Mouse (Mus musculus): Measurements from ENCODE around the gene Brpf3. TPM values are rescaled to one million over a fixed set of nuclear protein-coding genes. Genes with fewer than 3 reads are reported as not detected.
"Not testable (repeated sequence)": the region's sequence is repeated elsewhere in the genome, so short reads cannot be mapped to it uniquely, and the experiment has no call there.

Brpf3 gene
- polyA plus RNA-seq, 1 experiment from 2014 or later, result 6.0 TPM

DNA sequence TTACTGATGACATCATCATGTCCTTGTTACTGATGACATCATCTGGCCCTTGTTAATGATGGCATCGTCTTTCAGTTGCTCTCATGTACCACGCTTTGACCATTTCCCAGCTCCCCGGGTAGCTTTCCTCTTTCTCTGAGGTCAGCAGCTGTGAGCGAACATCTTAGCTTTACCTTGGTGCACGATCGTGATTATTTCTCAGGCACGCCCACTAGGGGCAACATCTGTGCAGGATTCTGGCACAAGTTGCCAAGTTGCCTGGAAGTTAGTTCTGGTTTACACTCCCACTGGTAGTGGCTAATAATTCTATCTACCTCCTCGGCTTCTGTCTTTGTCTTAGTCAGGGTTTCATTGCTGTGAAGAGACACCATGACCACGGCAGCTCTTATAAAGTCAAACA, 31.1 kb downstream of the Brpf3 start:
- H3K4me1 ChIP-seq (ENCODE audit: control insufficient read depth in 2 of 2, insufficient read depth in 2 of 2, low read length in 2 of 2), result peaks cover 11 to 17% of the 10 kb centered on the region in 2 experiments
- 72% methylated on average over 9 of the region's 9 CpGs for WGBS
- ATAC-seq (ENCODE audit: insufficient number of reproducible peaks, insufficient read depth, low FRiP score, low read depth), result no peak
- peaks cover 96% of the 10 kb centered on the region for H3K36me3 ChIP-seq (ENCODE audit: control insufficient read depth, insufficient read depth, low read length)
- no peak overlapping the region for H3K9ac ChIP-seq (ENCODE audit: low read length)
- H3K4me3 ChIP-seq (ENCODE audit: control insufficient read depth in 1 of 2, insufficient read depth in 1 of 2, low read depth in 1 of 2, low read length in 2 of 2), result no peak overlapping the region
- H3K27ac ChIP-seq (replicated peaks in 1 of 2; ENCODE audit: control insufficient read depth in 1 of 2, insufficient read depth in 1 of 2, low read depth in 2 of 2, low read length in 2 of 2), result no peak overlapping the region
- H3K27me3 ChIP-seq (ENCODE audit: control insufficient read depth, insufficient read depth, low read length), result no peaks in the 10 kb centered on the region
- H3K9me3 ChIP-seq (ENCODE audit: control insufficient read depth, low read length), result no peaks in the 10 kb centered on the region
- no peak overlapping the region for H3K4me2 ChIP-seq (ENCODE audit: low read length)

GRCm38 (mm10) chr17:28832875-28833274, 32.0 kb downstream of the Brpf3 start:
- H3K4me1 ChIP-seq (ENCODE audit: control insufficient read depth in 2 of 2, insufficient read depth in 2 of 2, low read length in 2 of 2), result peaks cover 11 to 17% of the 10 kb centered on the region in 2 experiments
- no peaks in the 10 kb centered on the region for H3K27me3 ChIP-seq (ENCODE audit: control insufficient read depth, insufficient read depth, low read length)
- no peak for ATAC-seq (ENCODE audit: insufficient number of reproducible peaks, insufficient read depth, low FRiP score, low read depth)
- H3K36me3 ChIP-seq (ENCODE audit: control insufficient read depth, insufficient read depth, low read length), result peaks cover 96% of the 10 kb centered on the region
- 69% methylated on average over 3 of the region's 3 CpGs for WGBS
- no peak overlapping the region for H3K27ac ChIP-seq (replicated peaks in 1 of 2; ENCODE audit: control insufficient read depth in 1 of 2, insufficient read depth in 1 of 2, low read depth in 2 of 2, low read length in 2 of 2)
- H3K9me3 ChIP-seq (ENCODE audit: control insufficient read depth, low read length), result no peaks in the 10 kb centered on the region
- H3K4me2 ChIP-seq (ENCODE audit: low read length), result no peak overlapping the region
- no peak overlapping the region for H3K9ac ChIP-seq (ENCODE audit: low read length)
- H3K4me3 ChIP-seq (ENCODE audit: control insufficient read depth in 1 of 2, insufficient read depth in 1 of 2, low read depth in 1 of 2, low read length in 2 of 2), result no peak overlapping the region

- Histone ChIP-seq H3K4me3 (ENCODE audit: control insufficient read depth in 1 of 2, insufficient read depth in 1 of 2, low read depth in 1 of 2, low read length in 2 of 2) (no peak overlapping the region), H3K4me2 (ENCODE audit: low read length) (no peak overlapping the region), H3K9me3 (ENCODE audit: control insufficient read depth, low read length) (no peaks in the 10 kb centered on the region), H3K4me1 (ENCODE audit: control insufficient read depth in 2 of 2, insufficient read depth in 2 of 2, low read length in 2 of 2) (peaks cover 11 to 17% of the 10 kb centered on the region in 2 experiments), H3K27ac (replicated peaks in 1 of 2; ENCODE audit: control insufficient read depth in 1 of 2, insufficient read depth in 1 of 2, low read depth in 2 of 2, low read length in 2 of 2) (0 out of 4 replicates have a peak overlapping the region, but pooled peaks of 1 of the 2 experiments have one; percentile 37), H3K9ac (ENCODE audit: low read length) (peak overlapping the region; percentile 34; the same call in 1 of the 2 replicates), H3K36me3 (ENCODE audit: control insufficient read depth, insufficient read depth, low read length) (peaks cover 93% of the 10 kb centered on the region), H3K27me3 (ENCODE audit: control insufficient read depth, insufficient read depth, low read length) (no peaks in the 10 kb centered on the region)
- ATAC-seq (ENCODE audit: insufficient number of reproducible peaks, insufficient read depth, low FRiP score, low read depth), result no peak
- WGBS, result 44% methylated on average over 10 of the region's 10 CpGs
Observed at GRCm38 (mm10) chr17:28834676-28835075, 33.8 kb downstream of the Brpf3 start.

GRCm38 (mm10) chr17:28837840-28838239, 37.0 kb downstream of the Brpf3 start:
- H3K4me1 ChIP-seq (ENCODE audit: control insufficient read depth in 2 of 2, insufficient read depth in 2 of 2, low read length in 2 of 2), result peaks cover 6 to 7% of the 10 kb centered on the region in 2 experiments
- peaks cover 6% of the 10 kb centered on the region for H3K9me3 ChIP-seq (ENCODE audit: control insufficient read depth, low read length)
- peaks cover 62% of the 10 kb centered on the region for H3K36me3 ChIP-seq (ENCODE audit: control insufficient read depth, insufficient read depth, low read length)
- WGBS, result 88% methylated on average over 7 of the region's 7 CpGs
- no peak overlapping the region for H3K4me2 ChIP-seq (ENCODE audit: low read length)
- no peak overlapping the region for H3K27ac ChIP-seq (replicated peaks in 1 of 2; ENCODE audit: control insufficient read depth in 1 of 2, insufficient read depth in 1 of 2, low read depth in 2 of 2, low read length in 2 of 2)
- H3K27me3 ChIP-seq (ENCODE audit: control insufficient read depth, insufficient read depth, low read length), result no peaks in the 10 kb centered on the region
- H3K9ac ChIP-seq (ENCODE audit: low read length), result no peak overlapping the region
- H3K4me3 ChIP-seq (ENCODE audit: control insufficient read depth in 1 of 2, insufficient read depth in 1 of 2, low read depth in 1 of 2, low read length in 2 of 2), result no peak overlapping the region
- ATAC-seq (ENCODE audit: insufficient number of reproducible peaks, insufficient read depth, low FRiP score, low read depth), result no peak

GRCm38 (mm10) chr17:28841947-28842346, 41.1 kb downstream of the Brpf3 start:
- not testable (repeated sequence) for H3K9me3 ChIP-seq (ENCODE audit: control insufficient read depth, low read length); ATAC-seq (ENCODE audit: insufficient number of reproducible peaks, insufficient read depth, low FRiP score, low read depth); H3K4me1 ChIP-seq (ENCODE audit: control insufficient read depth in 2 of 2, insufficient read depth in 2 of 2, low read length in 2 of 2); H3K27ac ChIP-seq (replicated peaks in 1 of 2; ENCODE audit: control insufficient read depth in 1 of 2, insufficient read depth in 1 of 2, low read depth in 2 of 2, low read length in 2 of 2); H3K27me3 ChIP-seq (ENCODE audit: control insufficient read depth, insufficient read depth, low read length); H3K4me3 ChIP-seq (ENCODE audit: control insufficient read depth in 1 of 2, insufficient read depth in 1 of 2, low read depth in 1 of 2, low read length in 2 of 2); H3K9ac ChIP-seq (ENCODE audit: low read length); H3K4me2 ChIP-seq (ENCODE audit: low read length)
- over 99% methylated on average over 4 of the region's 4 CpGs for WGBS
- H3K36me3 ChIP-seq (ENCODE audit: control insufficient read depth, insufficient read depth, low read length), result peaks cover 24% of the 10 kb centered on the region

GRCm38 (mm10) chr17:28843665-28844064, 42.8 kb downstream of the Brpf3 start:
- Histone ChIP-seq H3K9ac (ENCODE audit: low read length) (no peak overlapping the region), H3K4me1 (ENCODE audit: control insufficient read depth in 2 of 2, insufficient read depth in 2 of 2, low read length in 2 of 2) (peaks cover 7 to 8% of the 10 kb centered on the region in 2 experiments; a peak in 3 of 4 replicates), H3K4me2 (ENCODE audit: low read length) (no peak overlapping the region), H3K27me3 (ENCODE audit: control insufficient read depth, insufficient read depth, low read length) (no peaks in the 10 kb centered on the region), H3K36me3 (ENCODE audit: control insufficient read depth, insufficient read depth, low read length) (peaks cover 7% of the 10 kb centered on the region), H3K27ac (replicated peaks in 1 of 2; ENCODE audit: control insufficient read depth in 1 of 2, insufficient read depth in 1 of 2, low read depth in 2 of 2, low read length in 2 of 2) (no peak overlapping the region), H3K4me3 (ENCODE audit: control insufficient read depth in 1 of 2, insufficient read depth in 1 of 2, low read depth in 1 of 2, low read length in 2 of 2) (no peak overlapping the region), H3K9me3 (ENCODE audit: control insufficient read depth, low read length) (peaks cover 6% of the 10 kb centered on the region)
- ATAC-seq (ENCODE audit: insufficient number of reproducible peaks, insufficient read depth, low FRiP score, low read depth), result no peak
- 85% methylated on average over 5 of the region's 5 CpGs for WGBS

DNA sequence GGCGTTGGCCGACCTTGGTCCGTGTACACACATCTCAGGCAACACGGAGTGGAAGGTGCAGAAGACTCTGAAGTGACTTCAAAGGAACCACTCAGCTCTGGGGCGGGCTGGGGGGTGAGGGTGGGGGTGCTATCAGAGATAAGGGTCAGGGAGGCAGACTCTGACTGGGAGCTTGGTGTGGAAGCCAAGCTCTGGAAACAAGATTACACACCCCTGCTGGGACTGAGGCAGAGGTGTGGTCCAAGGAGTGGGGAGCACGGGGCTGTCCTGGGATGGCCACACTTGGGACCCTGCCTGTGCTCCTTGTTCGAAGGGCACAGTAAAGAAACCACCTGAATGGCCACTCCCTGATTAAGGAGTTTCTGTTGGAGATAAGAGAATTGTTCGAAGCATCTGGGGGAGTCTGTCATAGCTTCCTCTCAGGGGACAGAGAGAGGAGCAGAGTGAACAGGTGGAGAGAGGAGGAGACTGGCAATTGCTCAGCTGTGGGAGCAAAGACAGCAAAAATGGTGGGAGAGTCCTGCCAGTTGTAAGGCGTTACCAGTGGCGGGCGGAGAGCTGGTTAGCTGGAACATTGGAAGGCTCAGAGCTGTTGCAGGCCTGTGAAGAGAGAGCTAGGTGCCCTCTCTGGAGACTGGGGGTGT, 46.2 kb downstream of the Brpf3 start:
- Histone ChIP-seq H3K9me3 (ENCODE audit: control insufficient read depth, low read length) (peaks cover under 1% of the 10 kb centered on the region; the same call in 1 of the 2 replicates), H3K27ac (replicated peaks in 1 of 2; ENCODE audit: control insufficient read depth in 1 of 2, insufficient read depth in 1 of 2, low read depth in 2 of 2, low read length in 2 of 2) (no peak overlapping the region), H3K4me2 (ENCODE audit: low read length) (peak overlapping the region; percentile 31; the same call in 1 of the 2 replicates), H3K4me3 (ENCODE audit: control insufficient read depth in 1 of 2, insufficient read depth in 1 of 2, low read depth in 1 of 2, low read length in 2 of 2) (no peak overlapping the region), H3K36me3 (ENCODE audit: control insufficient read depth, insufficient read depth, low read length) (no peaks in the 10 kb centered on the region), H3K9ac (ENCODE audit: low read length) (no peak overlapping the region), H3K4me1 (ENCODE audit: control insufficient read depth in 2 of 2, insufficient read depth in 2 of 2, low read length in 2 of 2) (peaks cover 7 to 8% of the 10 kb centered on the region in 2 experiments; a peak in 3 of 4 replicates), H3K27me3 (ENCODE audit: control insufficient read depth, insufficient read depth, low read length) (no peaks in the 10 kb centered on the region)
- no peak for ATAC-seq (ENCODE audit: insufficient number of reproducible peaks, insufficient read depth, low FRiP score, low read depth)
- WGBS, result 18% methylated on average over 11 of the region's 11 CpGs

DNA sequence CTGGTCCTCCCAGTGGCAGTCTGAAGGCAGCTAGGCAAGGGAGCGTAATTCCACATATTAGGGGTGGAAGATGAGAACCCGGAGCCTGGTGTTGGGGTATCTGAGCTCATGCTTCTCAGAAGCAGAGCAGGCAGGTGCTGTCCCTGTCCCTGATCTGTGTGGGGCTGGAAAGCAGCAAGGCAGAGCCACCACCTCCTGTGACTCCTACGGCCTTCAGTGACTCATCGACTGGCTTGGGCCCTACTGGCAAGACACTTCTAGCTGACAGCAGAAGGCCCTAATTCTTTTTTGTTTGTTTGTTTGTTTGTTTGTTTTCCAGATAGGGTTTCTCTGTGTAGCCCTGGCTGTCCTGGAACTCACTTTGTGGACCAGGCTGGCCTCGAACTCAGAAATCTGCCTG, 49.6 kb downstream of the Brpf3 start:
- Histone ChIP-seq H3K4me3 (ENCODE audit: control insufficient read depth in 1 of 2, insufficient read depth in 1 of 2, low read depth in 1 of 2, low read length in 2 of 2) (no peak overlapping the region), H3K9me3 (ENCODE audit: control insufficient read depth, low read length) (0 out of 2 replicates have a peak, but pooled peaks cover 3% of the 10 kb centered on the region), H3K36me3 (ENCODE audit: control insufficient read depth, insufficient read depth, low read length) (no peaks in the 10 kb centered on the region), H3K27me3 (ENCODE audit: control insufficient read depth, insufficient read depth, low read length) (no peaks in the 10 kb centered on the region), H3K27ac (replicated peaks in 1 of 2; ENCODE audit: control insufficient read depth in 1 of 2, insufficient read depth in 1 of 2, low read depth in 2 of 2, low read length in 2 of 2) (no peak overlapping the region), H3K4me1 (ENCODE audit: control insufficient read depth in 2 of 2, insufficient read depth in 2 of 2, low read length in 2 of 2) (peaks cover 7 to 8% of the 10 kb centered on the region in 2 experiments; a peak in 3 of 4 replicates), H3K9ac (ENCODE audit: low read length) (no peak overlapping the region), H3K4me2 (ENCODE audit: low read length) (no peak overlapping the region)
- WGBS, result 88% methylated on average over 5 of the region's 5 CpGs
- no peak for ATAC-seq (ENCODE audit: insufficient number of reproducible peaks, insufficient read depth, low FRiP score, low read depth)

Measured in heart, embryonic 14.5 days (tissue).